Mouse (Mus musculus) kidney, postnatal 4 days (tissue): Measurements from ENCODE around the gene Gm9780.
A peak's percentile ranks its signal among the peaks of the same experiment; 100 is the strongest.
"Not testable (repeated sequence)": the region's sequence is repeated elsewhere in the genome, so short reads cannot be mapped to it uniquely, and the experiment has no call there.

Experiments used
- DNase-seq, 2 experiments: peaks; one replicate each; pipeline ENCODE4 v3.0.0; 2021; ENCODE audit warnings: mixed read lengths in 2 of 2

The Gm9780 gene

GRCm38 (mm10) chr14:26042611-26043010, at the start of gene Gm9780:
Gene Gm9780, minus strand, starts transcription at chr14:26042711.
- DNase-seq, result not testable (repeated sequence)

- DNase-seq, result not testable (repeated sequence)
Measured at GRCm38 (mm10) chr14:26081997-26082396, 39.5 kb upstream of the Gm9780 start, which contains the start of gene Cphx3. Gene Cphx3, plus strand, starts transcription at chr14:26082297.

GRCm38 (mm10) chr14:26081216-26081615, 38.7 kb upstream of the Gm9780 start, which contains the start of gene Cphx2:
Gene Cphx2, plus strand, starts transcription at chr14:26081516.
- not testable (repeated sequence) for DNase-seq

- DNase-seq, result not testable (repeated sequence)
Measured at GRCm38 (mm10) chr14:26076620-26077390, 34.3 kb upstream of the Gm9780 start.

GRCm38 (mm10) chr14:26067325-26067633, 24.8 kb upstream of the Gm9780 start, which contains the start of gene Tmem254c:
Gene Tmem254c, minus strand, starts transcription at chr14:26067355.
- not testable (repeated sequence) for DNase-seq

GRCm38 (mm10) chr14:26066574-26067324, 24.2 kb upstream of the Gm9780 start:
- not testable (repeated sequence) for DNase-seq

- not testable (repeated sequence) for DNase-seq
Measured at GRCm38 (mm10) chr14:26059362-26059761, 16.9 kb upstream of the Gm9780 start.

GRCm38 (mm10) chr14:26058184-26058583, 15.7 kb upstream of the Gm9780 start:
- DNase-seq, result not testable (repeated sequence)

GRCm38 (mm10) chr14:26048767-26049166, 6.3 kb upstream of the Gm9780 start:
- not testable (repeated sequence) for DNase-seq

- DNase-seq, result not testable (repeated sequence)
Measured at GRCm38 (mm10) chr14:26047026-26047425, 4.5 kb upstream of the Gm9780 start.

- not testable (repeated sequence) for DNase-seq
Measured at GRCm38 (mm10) chr14:26045007-26045406, 2.5 kb upstream of the Gm9780 start.

- DNase-seq, result not testable (repeated sequence)
Measured at GRCm38 (mm10) chr14:26035439-26035838, 7.1 kb downstream of the Gm9780 start.

- DNase-seq, result not testable (repeated sequence)
Measured at GRCm38 (mm10) chr14:26034364-26034763, 8.1 kb downstream of the Gm9780 start.

GRCm38 (mm10) chr14:26025653-26026052, 16.9 kb downstream of the Gm9780 start:
- not testable (repeated sequence) for DNase-seq

GRCm38 (mm10) chr14:26022831-26023230, 19.7 kb downstream of the Gm9780 start:
- not testable (repeated sequence) for DNase-seq

- not testable (repeated sequence) for DNase-seq
Measured at GRCm38 (mm10) chr14:26021555-26021954, 21.0 kb downstream of the Gm9780 start.

- not testable (repeated sequence) for DNase-seq
Measured at GRCm38 (mm10) chr14:26016414-26016813, 26.1 kb downstream of the Gm9780 start.

GRCm38 (mm10) chr14:26007462-26007861, 35.0 kb downstream of the Gm9780 start:
- DNase-seq, result not testable (repeated sequence)

GRCm38 (mm10) chr14:25981880-25982279, 60.6 kb downstream of the Gm9780 start:
- DNase-seq, result peak; percentile 24 to 32

GRCm38 (mm10) chr14:25979242-25979941, 63.1 kb downstream of the Gm9780 start:
- peak in 1 of 2 experiments; percentile 13 for DNase-seq

- DNase-seq, result not testable (repeated sequence)
Measured at GRCm38 (mm10) chr14:25978371-25979241, 63.9 kb downstream of the Gm9780 start, which contains the start of gene Duxbl1. Gene Duxbl1, plus strand, starts transcription at chr14:25978577.
